Mouse (Mus musculus) liver, postnatal 0 days (tissue): Measurements from ENCODE around the gene Slpi. TPM values are rescaled to one million over a fixed set of nuclear protein-coding genes. Genes with fewer than 3 reads are reported as not detected.

Experiments used
- ATAC-seq: fragments of 200-750 bp; cut with Nextera tagmentation; 2 replicates; pipeline ENCODE4 v1.8.0; 2017; ENCODE audit warnings: mild to moderate bottlenecking, moderate library complexity
- DNase-seq: peaks from one replicate; pipeline ENCODE4 v3.0.0-alpha.2; 2016
- H3K27ac ChIP-seq: fragments of 300-500 bp; sonication (generic); 2 replicates; pipeline ENCODE4 v1.5.1; 2014; ENCODE audit warnings: antibody characterized with exemption, moderate library complexity, mild to moderate bottlenecking, low read depth
- H3K27me3 ChIP-seq: fragments of 300-500 bp; sonication (generic); 2 replicates; pipeline ENCODE4 v1.6.1; 2014; ENCODE audit warnings: low read length, control low read depth, mixed read lengths; ENCODE audit not compliant: insufficient read depth
- H3K36me3 ChIP-seq: fragments of 300-500 bp; sonication (generic); replicated peaks from 2 replicates; pipeline ENCODE4 v1.6.1; 2014; ENCODE audit warnings: mild to moderate bottlenecking, control low read depth, low read length, moderate library complexity, mixed read lengths; ENCODE audit not compliant: insufficient read depth
- H3K4me1 ChIP-seq: fragments of 300-500 bp; sonication (generic); 2 replicates; pipeline ENCODE4 v1.6.1; 2014; ENCODE audit warnings: antibody characterized with exemption, mild to moderate bottlenecking, control low read depth; ENCODE audit not compliant: insufficient read depth
- H3K4me2 ChIP-seq: fragments of 300-500 bp; sonication (generic); 2 replicates; pipeline ENCODE4 v1.6.1; 2014; ENCODE audit warnings: low read depth, mild to moderate bottlenecking, low read length, moderate library complexity, mixed read lengths
- H3K4me3 ChIP-seq: fragments of 300-500 bp; sonication (generic); 2 replicates; pipeline ENCODE4 v1.5.1; 2014; ENCODE audit warnings: low read depth, low read length
- H3K9ac ChIP-seq: fragments of 300-500 bp; sonication (generic); replicated peaks from 2 replicates; pipeline ENCODE4 v1.6.1; 2014; ENCODE audit warnings: mild to moderate bottlenecking, moderate library complexity
- H3K9me3 ChIP-seq: fragments of 300-500 bp; sonication (generic); 2 replicates; pipeline ENCODE4 v1.6.1; 2016; ENCODE audit warnings: mild to moderate bottlenecking, control low read depth, low read length, mixed read lengths
- CTCF ChIP-seq: sonication (generic); IDR thresholded peaks from 2 replicates; pipeline ENCODE4 v1.5.1; 2016; ENCODE audit warnings: antibody characterized with exemption, low read depth
- EP300 ChIP-seq: IDR thresholded peaks from 2 replicates; pipeline ENCODE4 v1.6.1; 2016; ENCODE audit warnings: antibody characterized with exemption, low read depth, mild to moderate bottlenecking
- WGBS: fragments of 180-500 bp; shearing (Covaris S2); extraction: QIAGEN DNeasy Blood & Tissue Kit; methylation state at CpG from one replicate; pipeline ENCODE4 v1.1.7; 2014; ENCODE audit not compliant: insufficient replicate concordance; 5-methylcytosine and 5-hydroxymethylcytosine counted together
- polyA plus RNA-seq: library from polyadenylated mRNA; unstranded; fragments of >200 nt; fragmentation: Nextera tagmentation; extraction: Ambion mirVana; gene quantifications from 2 replicates; pipeline ENCODE4 v1.2.1, GENCODE M21; 2015

Gene Slpi
- polyA plus RNA-seq, 1 experiment from 2014 or later: 59.4 TPM

DNA sequence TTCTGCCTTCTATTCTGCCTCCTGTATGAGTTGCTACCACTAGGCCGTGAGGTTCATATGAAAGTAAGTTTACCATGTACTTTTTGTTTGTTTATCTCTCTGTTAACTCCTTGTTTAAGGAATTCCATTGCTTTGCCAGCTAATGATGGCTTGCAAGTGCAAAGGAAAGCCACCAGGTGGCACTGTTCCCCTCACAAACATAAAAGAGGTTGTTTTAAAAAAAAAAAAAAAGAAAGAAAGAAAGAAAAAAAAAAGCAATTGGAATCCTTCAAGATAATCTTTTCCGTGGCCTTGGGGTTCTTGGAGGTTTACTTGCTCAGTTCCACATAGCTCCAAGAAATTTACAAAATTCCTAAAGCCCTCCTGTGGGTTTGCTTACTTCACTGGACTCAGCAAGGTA, 28.3 kb upstream of the Slpi start:
- Histone ChIP-seq H3K9me3 (no peaks in the 10 kb centered on the region), H3K4me1 (peaks cover 22% of the 10 kb centered on the region), H3K9ac (no peak overlapping the region), H3K27ac (no peak overlapping the region), H3K4me3 (no peak overlapping the region), H3K36me3 (no peaks in the 10 kb centered on the region), H3K4me2 (no peak overlapping the region), H3K27me3 (0 out of 2 replicates have a peak, but pooled peaks cover 5% of the 10 kb centered on the region)
- WGBS: 1% methylated on average over 2 of the region's 2 CpGs
- DNase-seq: no peak
- ATAC-seq: no peak
- TF ChIP-seq EP300: no peak
- TF ChIP-seq CTCF: peak; percentile 75

- no peak overlapping the region for H3K27ac ChIP-seq
- no peaks in the 10 kb centered on the region for H3K36me3 ChIP-seq
- H3K9me3 ChIP-seq: no peaks in the 10 kb centered on the region
- H3K4me2 ChIP-seq: peak overlapping the region; percentile 32; the same call in 1 of the 2 replicates
- no peak overlapping the region for H3K4me3 ChIP-seq
- 46% methylated on average over 10 of the region's 10 CpGs for WGBS
- no peak overlapping the region; the same call in 1 of the 2 replicates for H3K9ac ChIP-seq
- no peak for ATAC-seq
- H3K27me3 ChIP-seq: peaks cover 9% of the 10 kb centered on the region; the same call in 1 of the 2 replicates
- DNase-seq: no peak
- peaks cover 22% of the 10 kb centered on the region for H3K4me1 ChIP-seq
- TF ChIP-seq CTCF: no peak
- TF ChIP-seq EP300: no peak
These were observed 25.7 kb upstream of the Slpi start for GRCm38 (mm10) chr2:164414581-164414980.

GRCm38 (mm10) chr2:164414167-164414566, 25.3 kb upstream of the Slpi start:
- Histone ChIP-seq H3K27ac (no peak overlapping the region), H3K4me2 (peak overlapping the region; percentile 32; the same call in 1 of the 2 replicates), H3K4me3 (no peak overlapping the region), H3K4me1 (peaks cover 18% of the 10 kb centered on the region), H3K36me3 (no peaks in the 10 kb centered on the region), H3K9ac (no peak overlapping the region; the same call in 1 of the 2 replicates), H3K9me3 (no peaks in the 10 kb centered on the region), H3K27me3 (peaks cover 13% of the 10 kb centered on the region)
- ATAC-seq (no peak), DNase-seq (no peak)
- TF ChIP-seq EP300: no peak
- TF ChIP-seq CTCF: no peak
- WGBS: 34% methylated on average over 28 of the region's 28 CpGs

DNA sequence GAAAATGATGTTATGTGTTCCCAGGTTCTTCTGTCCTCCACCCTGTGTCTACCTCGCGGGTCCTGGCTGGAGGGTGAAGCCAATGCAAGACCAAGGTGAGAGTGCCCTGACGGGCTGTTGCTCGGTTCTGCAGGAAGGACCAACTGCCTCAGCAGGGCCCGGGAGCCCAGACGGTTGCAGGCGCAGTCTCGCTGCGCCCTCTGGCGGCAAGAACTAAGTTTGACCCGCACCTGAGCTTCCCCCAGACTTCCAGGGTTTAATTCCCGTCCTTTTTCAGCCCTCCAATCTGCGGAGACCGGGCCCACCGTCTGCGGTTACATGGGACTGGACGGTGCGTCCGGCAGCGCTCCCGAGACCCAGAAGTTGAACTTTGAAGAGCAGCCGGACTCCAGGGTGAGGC, 18.8 kb upstream of the Slpi start:
- TF ChIP-seq CTCF (peak; percentile 85), EP300 (no peak)
- Histone ChIP-seq H3K27ac (no peak overlapping the region), H3K9me3 (no peaks in the 10 kb centered on the region), H3K9ac (no peak overlapping the region), H3K4me1 (peaks cover 8% of the 10 kb centered on the region), H3K4me2 (no peak overlapping the region), H3K27me3 (peaks cover 70% of the 10 kb centered on the region), H3K36me3 (no peaks in the 10 kb centered on the region), H3K4me3 (no peak overlapping the region)
- WGBS: 3% methylated on average over 22 of the region's 22 CpGs
- DNase-seq (peak; percentile 68), ATAC-seq (no peak)

DNA sequence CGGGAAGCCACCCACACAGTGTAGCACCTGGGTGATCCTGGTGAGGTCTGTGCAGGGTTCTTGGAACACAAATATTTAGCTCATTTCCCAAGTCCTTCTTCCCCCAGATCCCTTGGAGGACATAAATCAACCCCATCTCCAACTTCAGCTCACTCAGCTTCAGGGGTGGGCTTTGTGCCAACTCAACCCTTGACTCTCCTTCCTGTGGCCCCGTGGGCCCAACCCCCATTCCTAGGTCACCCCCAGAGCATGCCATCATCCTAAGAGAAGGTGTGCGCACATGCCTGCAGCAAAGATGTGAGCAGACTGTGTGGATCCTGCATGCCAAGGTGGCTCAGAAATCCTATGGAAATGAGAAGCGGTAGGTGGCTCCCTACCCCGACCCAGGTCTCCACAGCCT, 16.6 kb upstream of the Slpi start:
- Histone ChIP-seq H3K27me3 (peaks cover 90% of the 10 kb centered on the region), H3K9ac (no peak overlapping the region), H3K27ac (no peak overlapping the region), H3K9me3 (no peaks in the 10 kb centered on the region), H3K4me1 (peaks cover 8% of the 10 kb centered on the region), H3K36me3 (no peaks in the 10 kb centered on the region), H3K4me2 (no peak overlapping the region), H3K4me3 (no peak overlapping the region)
- no peak for ATAC-seq
- DNase-seq: no peak
- 42% methylated on average over 5 of the region's 5 CpGs for WGBS
- no peak for TF ChIP-seq CTCF
- TF ChIP-seq EP300: no peak

- Histone ChIP-seq H3K9ac (no peak within 1 kb of the TSS), H3K27ac (no peak within 1 kb of the TSS), H3K27me3 (peaks cover 91% of the 10 kb centered on the region), H3K4me2 (peak within 1 kb of the TSS; percentile 40), H3K9me3 (no peaks in the 10 kb centered on the region), H3K4me1 (peaks cover 8% of the 10 kb centered on the region), H3K36me3 (no peaks in the 10 kb centered on the region), H3K4me3 (peak within 1 kb of the TSS; percentile 13; the same call in 1 of the 2 replicates)
- DNase-seq: no peak
- TF ChIP-seq EP300 (no peak), CTCF (no peak)
- ATAC-seq: no peak
- WGBS: 8% methylated on average over 9 of the region's 9 CpGs
These were observed 16.2 kb upstream of the Slpi start, which contains the start of gene Matn4 for GRCm38 (mm10) chr2:164405060-164405459. Matn4 (minus strand) TSS chr2:164405160.
